Mouse (Mus musculus) intestine, embryonic 15.5 days (tissue): Measurements from ENCODE around the gene Ppp4r1. TPM values are rescaled to one million over a fixed set of nuclear protein-coding genes. Genes with fewer than 3 reads are reported as not detected.
A peak's percentile ranks its signal among the peaks of the same experiment; 100 is the strongest.

Experiments
- ATAC-seq: fragments of 200-750 bp; cut with Nextera tagmentation; 2 replicates; pipeline ENCODE4 v1.8.0; 2017; ENCODE audit warnings: moderate TSS enrichment, moderate library complexity
- H3K27ac ChIP-seq: fragments of 300-500 bp; sonication (generic); 2 replicates; pipeline ENCODE4 v1.5.1; 2015; ENCODE audit warnings: mild to moderate bottlenecking, inconsistent platforms
- H3K27me3 ChIP-seq: fragments of 300-500 bp; sonication (generic); replicated peaks from 2 replicates; pipeline ENCODE4 v1.6.1; 2015; ENCODE audit warnings: inconsistent platforms
- H3K36me3 ChIP-seq: fragments of 300-500 bp; sonication (generic); 2 replicates; pipeline ENCODE4 v1.6.1; 2015; ENCODE audit warnings: inconsistent platforms
- H3K4me1 ChIP-seq: fragments of 300-500 bp; sonication (generic); replicated peaks from 2 replicates; pipeline ENCODE4 v1.6.1; 2015; ENCODE audit warnings: inconsistent platforms
- H3K4me2 ChIP-seq: fragments of 300-500 bp; sonication (generic); replicated peaks from 2 replicates; pipeline ENCODE4 v1.6.1; 2015; ENCODE audit warnings: mild to moderate bottlenecking, inconsistent platforms
- H3K4me3 ChIP-seq: fragments of 300-500 bp; sonication (generic); replicated peaks from 2 replicates; pipeline ENCODE4 v1.5.1; 2015; ENCODE audit warnings: inconsistent platforms
- H3K9ac ChIP-seq: fragments of 300-500 bp; sonication (generic); 2 replicates; pipeline ENCODE4 v1.6.1; 2015; ENCODE audit warnings: inconsistent platforms
- H3K9me3 ChIP-seq: fragments of 300-500 bp; sonication (generic); 2 replicates; pipeline ENCODE4 v1.6.1; 2016; ENCODE audit warnings: inconsistent platforms
- WGBS: fragments of 180-500 bp; shearing (Covaris S2); methylation state at CpG from one replicate; pipeline ENCODE4 v1.1.7; 2015; 5-methylcytosine and 5-hydroxymethylcytosine counted together
- polyA plus RNA-seq: library from polyadenylated mRNA; unstranded; fragments of >200 nt; fragmentation: Nextera tagmentation; extraction: Ambion mirVana; gene quantifications from 2 replicates; pipeline ENCODE4 v1.2.1, GENCODE M21; 2015

Ppp4r1 gene
- 32.5 and 35.1 TPM in 2 replicates for polyA plus RNA-seq

- peak within 1 kb of the TSS; percentile 80 for H3K4me2 ChIP-seq
- H3K9ac ChIP-seq, result peak within 1 kb of the TSS; percentile 99
- peak within 1 kb of the TSS; percentile 92 for H3K4me3 ChIP-seq
- peak within 1 kb of the TSS; percentile 100 for H3K27ac ChIP-seq
- ATAC-seq, result peak; percentile 91
- no peaks in the 10 kb centered on the region for H3K27me3 ChIP-seq
- under 1% methylated on average over 72 of the region's 81 CpGs for WGBS
- H3K4me1 ChIP-seq, result peaks cover 11% of the 10 kb centered on the region; the same call in 1 of the 2 replicates
- H3K36me3 ChIP-seq, result no peaks in the 10 kb centered on the region; the same call in 1 of the 2 replicates
- no peaks in the 10 kb centered on the region for H3K9me3 ChIP-seq
Measured at GRCm38 (mm10) chr17:65782551-65783141, at the start of gene Ppp4r1. TSS of gene Ppp4r1 (plus strand) at chr17:65782573.

GRCm38 (mm10) chr17:65732666-65733065 is 49.7 kb upstream of the Ppp4r1 start:
- Histone ChIP-seq H3K4me3 (no peak overlapping the region), H3K27me3 (no peaks in the 10 kb centered on the region), H3K9ac (no peak overlapping the region), H3K36me3 (no peaks in the 10 kb centered on the region), H3K27ac (no peak overlapping the region), H3K4me1 (0 out of 2 replicates have a peak, but pooled peaks cover 2% of the 10 kb centered on the region), H3K9me3 (no peaks in the 10 kb centered on the region), H3K4me2 (no peak overlapping the region)
- WGBS, result 80% methylated on average over 4 of the region's 4 CpGs
- no peak for ATAC-seq

- H3K27ac ChIP-seq, result no peak overlapping the region
- H3K4me3 ChIP-seq, result no peak overlapping the region
- no peaks in the 10 kb centered on the region for H3K9me3 ChIP-seq
- H3K4me2 ChIP-seq, result no peak overlapping the region
- H3K4me1 ChIP-seq, result 0 out of 2 replicates have a peak, but pooled peaks cover 3% of the 10 kb centered on the region
- ATAC-seq, result no peak
- WGBS, result 89% methylated on average over 2 of the region's 2 CpGs
- H3K36me3 ChIP-seq, result no peaks in the 10 kb centered on the region
- H3K9ac ChIP-seq, result no peak overlapping the region
- H3K27me3 ChIP-seq, result no peaks in the 10 kb centered on the region
Measured at GRCm38 (mm10) chr17:65735088-65735487, 47.3 kb upstream of the Ppp4r1 start.

DNA sequence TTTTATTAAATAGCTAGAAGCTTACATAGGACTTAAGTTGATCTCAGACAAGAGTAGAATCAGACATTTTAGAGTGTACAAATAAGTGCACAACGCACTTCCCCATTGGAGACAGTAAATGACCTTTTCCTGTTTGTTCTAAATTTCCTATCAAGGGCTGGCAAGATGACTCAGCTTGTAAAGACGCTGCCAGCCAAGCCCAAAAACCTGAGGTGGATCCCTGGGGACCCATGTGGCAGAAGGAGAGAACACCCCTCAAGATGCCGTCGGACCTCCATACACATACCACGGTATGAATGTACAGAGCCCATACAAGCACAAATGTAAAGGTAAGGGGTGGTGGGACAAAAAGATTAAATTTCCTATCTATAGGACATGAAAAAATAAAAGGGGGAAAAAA is 45.2 kb upstream of the Ppp4r1 start:
- Histone ChIP-seq H3K27me3 (no peaks in the 10 kb centered on the region), H3K27ac (no peak overlapping the region), H3K4me1 (0 out of 2 replicates have a peak, but pooled peaks cover 3% of the 10 kb centered on the region), H3K4me2 (no peak overlapping the region), H3K9ac (no peak overlapping the region), H3K36me3 (no peaks in the 10 kb centered on the region), H3K9me3 (no peaks in the 10 kb centered on the region), H3K4me3 (no peak overlapping the region)
- ATAC-seq, result no peak
- WGBS, result 82% methylated on average over 5 of the region's 5 CpGs

DNA sequence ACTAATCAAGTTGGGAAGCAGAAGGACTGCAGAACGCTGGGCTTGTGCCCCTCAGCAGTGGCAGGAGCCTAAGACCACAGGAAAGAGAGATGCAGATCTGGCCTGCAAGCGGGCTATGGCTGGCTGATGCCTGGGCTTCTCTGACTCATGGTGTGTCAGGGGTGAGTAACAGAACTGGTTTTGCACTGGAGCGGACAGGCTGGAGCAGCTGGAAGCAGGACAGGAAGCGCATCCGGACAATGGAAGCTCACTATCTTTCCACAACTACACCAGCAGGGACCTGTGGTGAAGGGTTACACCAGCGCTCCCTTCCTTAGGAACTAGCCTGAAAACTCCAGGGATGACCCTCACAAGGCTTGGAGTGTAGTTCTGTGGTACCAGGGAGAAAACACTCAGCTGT is 44.8 kb upstream of the Ppp4r1 start:
- Histone ChIP-seq H3K27me3 (no peaks in the 10 kb centered on the region), H3K4me2 (no peak overlapping the region), H3K36me3 (no peaks in the 10 kb centered on the region), H3K9me3 (no peaks in the 10 kb centered on the region), H3K9ac (no peak overlapping the region), H3K4me3 (no peak overlapping the region), H3K4me1 (0 out of 2 replicates have a peak, but pooled peaks cover 3% of the 10 kb centered on the region), H3K27ac (0 out of 2 replicates have a peak overlapping the region, but pooled peaks have one; percentile 22)
- no peak for ATAC-seq
- WGBS, result 79% methylated on average over 6 of the region's 6 CpGs

DNA sequence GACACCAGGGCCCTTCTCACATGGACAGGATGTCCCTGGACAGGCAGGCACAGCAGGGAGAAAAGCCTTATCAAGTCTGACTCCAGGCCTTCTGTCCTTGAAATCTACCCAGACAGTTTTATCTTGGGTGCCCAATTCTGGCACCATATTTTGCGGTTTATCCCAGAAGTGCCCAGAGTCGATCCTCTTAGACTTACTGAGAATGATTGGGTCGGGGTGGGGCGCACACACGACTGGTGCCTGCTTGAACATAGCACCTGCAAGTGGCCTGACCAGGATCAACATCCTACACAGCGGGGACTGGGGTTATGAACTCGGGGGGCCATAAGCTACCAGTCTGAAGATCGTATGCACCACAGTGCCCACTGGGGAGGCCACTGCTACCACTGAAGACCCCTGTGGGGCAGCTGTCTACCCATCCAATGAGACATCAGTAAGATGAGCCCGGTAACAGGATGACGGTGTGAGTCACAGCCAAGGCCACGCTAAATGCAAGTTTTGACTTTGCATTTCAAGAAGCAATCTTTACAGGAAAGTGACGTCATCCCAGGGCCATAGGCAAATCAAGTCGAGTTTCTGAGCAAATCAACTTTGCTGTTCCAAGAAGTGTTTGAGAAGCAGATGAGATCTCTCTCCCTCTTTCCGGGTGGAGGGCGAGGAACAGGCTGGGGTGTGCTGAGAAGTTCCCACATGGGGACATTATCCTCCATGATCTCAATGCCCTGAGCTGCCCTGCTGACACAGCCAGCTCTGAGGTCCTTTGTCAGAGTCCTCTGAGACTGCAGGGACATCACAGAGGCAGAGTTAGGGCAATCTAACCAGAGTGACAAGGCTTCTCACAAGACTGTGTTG is 42.3 kb upstream of the Ppp4r1 start:
- H3K4me3 ChIP-seq, result no peak overlapping the region
- H3K9ac ChIP-seq, result no peak overlapping the region
- no peaks in the 10 kb centered on the region for H3K27me3 ChIP-seq
- no peak overlapping the region for H3K4me2 ChIP-seq
- no peak for ATAC-seq
- 0 out of 2 replicates have a peak, but pooled peaks cover 3% of the 10 kb centered on the region for H3K4me1 ChIP-seq
- H3K36me3 ChIP-seq, result no peaks in the 10 kb centered on the region
- no peaks in the 10 kb centered on the region for H3K9me3 ChIP-seq
- no peak overlapping the region for H3K27ac ChIP-seq
- WGBS, result 86% methylated on average over 15 of the region's 15 CpGs

GRCm38 (mm10) chr17:65741565-65741964 is 40.8 kb upstream of the Ppp4r1 start:
- no peak overlapping the region for H3K4me3 ChIP-seq

DNA sequence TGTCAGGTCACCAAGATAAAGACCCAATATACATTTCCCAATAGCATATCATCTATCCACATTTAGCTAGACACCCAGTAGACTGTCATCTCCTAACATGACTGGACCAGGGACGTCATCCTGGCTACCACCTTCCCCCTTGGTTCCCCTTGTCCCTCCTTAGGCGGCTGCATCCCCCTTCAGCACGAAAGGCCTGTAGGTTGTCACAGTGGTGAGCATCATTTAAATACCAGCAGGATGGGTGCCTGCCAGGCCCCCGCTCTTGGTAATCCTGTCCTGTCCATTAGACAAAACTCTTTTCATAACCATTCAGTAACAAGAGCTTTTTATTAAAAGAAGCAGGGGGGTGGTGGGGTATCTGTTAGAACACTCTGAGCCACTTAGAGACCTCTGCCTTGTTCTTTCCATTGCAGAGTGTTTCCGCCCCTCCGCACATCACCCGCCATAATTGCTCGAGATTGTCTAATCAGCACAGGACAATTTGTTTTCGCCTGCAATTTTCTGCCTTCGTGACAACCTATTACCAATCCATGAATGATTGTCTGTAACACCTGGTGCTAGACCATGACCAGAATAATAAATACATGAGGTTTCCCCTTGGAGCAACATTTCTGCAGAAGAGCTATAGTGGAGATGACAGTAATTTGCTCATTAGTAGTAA is 40.0 kb upstream of the Ppp4r1 start:
- H3K4me2 ChIP-seq, result no peak overlapping the region
- H3K4me3 ChIP-seq, result no peak overlapping the region
- H3K36me3 ChIP-seq, result no peaks in the 10 kb centered on the region
- H3K9me3 ChIP-seq, result no peaks in the 10 kb centered on the region
- H3K27me3 ChIP-seq, result no peaks in the 10 kb centered on the region
- 83% methylated on average over 10 of the region's 10 CpGs for WGBS
- no peak for ATAC-seq
- no peak overlapping the region for H3K27ac ChIP-seq
- 0 out of 2 replicates have a peak, but pooled peaks cover 3% of the 10 kb centered on the region for H3K4me1 ChIP-seq
- no peak overlapping the region for H3K9ac ChIP-seq

More at GRCm38 (mm10) chr17:65741565-65741964, 40.8 kb upstream of the Ppp4r1 start:
- no peak overlapping the region for H3K4me2 ChIP-seq
- no peak overlapping the region for H3K27ac ChIP-seq
- no peak for ATAC-seq
- 0 out of 2 replicates have a peak, but pooled peaks cover 3% of the 10 kb centered on the region for H3K4me1 ChIP-seq
- WGBS, result 91% methylated on average over 4 of the region's 4 CpGs
- H3K9me3 ChIP-seq, result no peaks in the 10 kb centered on the region
- no peaks in the 10 kb centered on the region for H3K27me3 ChIP-seq
- no peaks in the 10 kb centered on the region for H3K36me3 ChIP-seq
- H3K9ac ChIP-seq, result no peak overlapping the region

- no peaks in the 10 kb centered on the region for H3K27me3 ChIP-seq
- H3K36me3 ChIP-seq, result no peaks in the 10 kb centered on the region
- no peaks in the 10 kb centered on the region for H3K4me1 ChIP-seq
- no peak overlapping the region for H3K9ac ChIP-seq
- WGBS, result 63% methylated on average over 4 of the region's 4 CpGs
- H3K9me3 ChIP-seq, result no peaks in the 10 kb centered on the region
- H3K4me2 ChIP-seq, result no peak overlapping the region
- no peak overlapping the region for H3K4me3 ChIP-seq
- no peak for ATAC-seq
- H3K27ac ChIP-seq, result no peak overlapping the region
Measured at GRCm38 (mm10) chr17:65742969-65743368, 39.4 kb upstream of the Ppp4r1 start.

DNA sequence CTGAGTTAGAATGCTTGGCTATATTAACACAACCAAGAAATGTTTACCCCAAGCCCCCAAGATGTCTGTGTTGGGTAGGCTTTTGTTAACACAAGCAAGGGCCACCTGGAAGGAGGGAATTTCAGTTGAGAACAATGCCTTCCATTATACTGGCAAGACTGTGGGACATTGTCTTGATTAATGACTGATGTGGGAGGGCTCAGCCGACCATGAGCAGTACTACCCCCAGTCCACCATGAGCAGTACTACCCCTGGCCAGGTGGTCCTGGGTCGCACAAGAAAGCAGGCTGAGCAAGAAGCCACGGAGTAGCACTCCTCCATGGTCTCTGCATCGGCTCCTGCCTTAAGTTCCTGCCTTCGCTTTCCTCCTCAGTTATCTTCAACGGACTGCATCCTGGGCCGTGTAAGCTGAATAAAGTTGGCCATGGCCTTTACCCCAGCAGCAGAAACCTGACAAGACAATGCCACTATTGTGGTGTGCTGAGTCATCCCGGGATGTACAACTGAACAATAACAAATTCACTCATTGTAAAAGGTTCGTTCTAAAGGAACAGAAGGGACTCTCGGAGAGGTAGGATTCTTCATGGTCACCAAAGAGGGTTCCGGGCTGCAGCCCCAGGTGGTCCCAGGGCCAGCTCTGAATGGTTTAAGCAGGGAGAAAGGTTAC is 38.6 kb upstream of the Ppp4r1 start:
- Histone ChIP-seq H3K4me3 (no peak overlapping the region), H3K4me2 (no peak overlapping the region), H3K9ac (no peak overlapping the region), H3K36me3 (no peaks in the 10 kb centered on the region), H3K4me1 (no peaks in the 10 kb centered on the region), H3K9me3 (no peaks in the 10 kb centered on the region), H3K27me3 (no peaks in the 10 kb centered on the region), H3K27ac (no peak overlapping the region)
- 78% methylated on average over 11 of the region's 11 CpGs for WGBS
- ATAC-seq, result no peak

DNA sequence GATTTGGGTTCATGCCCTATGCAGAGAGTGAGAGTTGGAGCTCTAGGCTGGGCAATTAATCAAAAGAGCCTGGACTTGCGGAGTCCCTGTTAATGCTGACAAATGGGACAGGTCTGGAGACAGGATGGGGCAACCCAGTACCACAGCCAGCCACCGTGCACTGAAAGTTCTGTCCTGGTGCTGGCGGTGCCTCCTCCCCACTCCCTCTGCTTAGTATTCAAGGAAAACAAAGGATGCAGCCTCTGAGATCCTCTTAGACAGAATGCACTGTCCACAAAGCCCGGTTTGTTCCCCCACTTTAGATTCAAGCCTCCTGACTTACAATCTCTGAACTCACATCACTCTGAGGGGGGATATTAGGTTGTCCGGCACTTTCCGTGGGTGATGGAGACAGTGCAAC is 36.1 kb upstream of the Ppp4r1 start:
- Histone ChIP-seq H3K36me3 (no peaks in the 10 kb centered on the region), H3K9me3 (no peaks in the 10 kb centered on the region; the same call in 1 of the 2 replicates), H3K4me1 (no peaks in the 10 kb centered on the region), H3K4me3 (no peak overlapping the region), H3K9ac (no peak overlapping the region), H3K27ac (no peak overlapping the region), H3K27me3 (no peaks in the 10 kb centered on the region), H3K4me2 (no peak overlapping the region)
- ATAC-seq, result no peak
- WGBS, result 75% methylated on average over 6 of the region's 6 CpGs

GRCm38 (mm10) chr17:65748997-65749396 is 33.4 kb upstream of the Ppp4r1 start:
- Histone ChIP-seq H3K4me3 (no peak overlapping the region), H3K4me1 (no peaks in the 10 kb centered on the region), H3K9ac (no peak overlapping the region), H3K9me3 (no peaks in the 10 kb centered on the region; the same call in 1 of the 2 replicates), H3K4me2 (no peak overlapping the region), H3K27ac (no peak overlapping the region), H3K27me3 (no peaks in the 10 kb centered on the region), H3K36me3 (no peaks in the 10 kb centered on the region)
- no peak for ATAC-seq
- WGBS, result 82% methylated on average over 6 of the region's 6 CpGs
